Mouse (Mus musculus) heart, postnatal 14 days (tissue): ENCODE data around the gene Ihh. TPM values are rescaled to one million over a fixed set of nuclear protein-coding genes. Genes with fewer than 3 reads are reported as not detected.

ENCODE experiments used
- microRNA-seq, 2 experiments: library from miRNA; unstranded; fragments of <30 nt; microRNA quantifications; one replicate each; pipeline ENCODE4 v1.2.0; 2021 to 2022
- total RNA-seq, 2 experiments: library from RNA; stranded (reverse); gene quantifications; 2 replicates each; pipeline ENCODE4 v1.2.3; 2021

The Ihh gene
- total RNA-seq, 2 experiments from 2014 or later = 0.12 TPM; not detected in 1

Small RNAs within 50 kb of the gene (microRNA-seq; reads per million reads assigned to microRNA genes)
- 102 to 202 reads per million in 2 experiments for gene Mir375

Other genes starting within 250 kb of the Ihh start
- 10 to 100 TPM; 10.4 to 17.1 TPM for gene Cyp27a1, start 238.1 kb downstream of the Ihh start, total RNA-seq
- 1 to 10 TPM; 1.2 TPM for gene Prkag3, start 202.5 kb downstream of the Ihh start, total RNA-seq
- under 1 TPM; 0.17 to 0.67 TPM for gene Wnt6, start 179.8 kb downstream of the Ihh start, total RNA-seq
- not detected for gene Wnt10a, start 160.2 kb downstream of the Ihh start, total RNA-seq
- gene Cdk5r2, start 96.7 kb downstream of the Ihh start, total RNA-seq = not detected
- not detected for gene Fev, start 66.3 kb downstream of the Ihh start, total RNA-seq
- not detected for gene Cryba2, start 58.5 kb downstream of the Ihh start, total RNA-seq
- gene Cfap65, start 16.1 kb downstream of the Ihh start, total RNA-seq = under 1 TPM in 1 of 2 experiments, not detected in 1; 0.45 TPM
- gene Nhej1, start 173.5 kb upstream of the Ihh start, total RNA-seq = 1 to 10 TPM; 2.6 to 4.0 TPM
- gene Slc23a3, start 182.2 kb upstream of the Ihh start, total RNA-seq = 1 to 10 TPM in 1 of 2 experiments, under 1 TPM in 1; 0.78 to 1.0 TPM
- 10 to 100 TPM; 28.7 to 29.2 TPM for gene Cnppd1, start 191.0 kb upstream of the Ihh start, total RNA-seq
- 10 to 100 TPM; 23.9 to 27.4 TPM for gene Retreg2, start 191.1 kb upstream of the Ihh start, total RNA-seq
- gene Zfand2b, start 217.0 kb upstream of the Ihh start, total RNA-seq = 10 to 100 TPM; 16.0 to 16.7 TPM
- gene Abcb6, start 228.7 kb upstream of the Ihh start, total RNA-seq = 10 to 100 TPM; 25.7 to 26.4 TPM
- 10 to 100 TPM; 13.5 to 13.6 TPM for gene Ankzf1, start 240.5 kb upstream of the Ihh start, total RNA-seq
- gene Atg9a, start 240.5 kb upstream of the Ihh start, total RNA-seq = 10 to 100 TPM; 61.1 to 68.8 TPM